Mouse (Mus musculus) E14TG2a.4 (cell line): ENCODE data around the gene Smap1.

Source experiments
- H3K27me3 ChIP-seq: 2 replicates; pipeline ENCODE4 v1.6.1; 2014; ENCODE audit warnings: low read length, control low read depth; ENCODE audit not compliant: insufficient read depth
- H3K36me3 ChIP-seq: 2 replicates; pipeline ENCODE4 v1.6.1; 2014; ENCODE audit warnings: low read length, control low read depth; ENCODE audit not compliant: insufficient read depth
- H3K4me1 ChIP-seq: replicated peaks from 2 replicates; pipeline ENCODE4 v1.6.1; 2014; ENCODE audit warnings: low read depth, low read length, control low read depth
- H3K4me3 ChIP-seq: replicated peaks from 2 replicates; pipeline ENCODE4 v1.5.1; 2014; ENCODE audit warnings: mild to moderate bottlenecking, low read length
- H3K9me3 ChIP-seq: 2 replicates; pipeline ENCODE4 v1.6.1; 2014; ENCODE audit warnings: low read length, control low read depth
- CTCF ChIP-seq: conservative IDR thresholded peaks from 2 replicates; pipeline ENCODE4 v1.5.1; 2014; ENCODE audit warnings: low read length
- NANOG ChIP-seq: IDR thresholded peaks from 2 replicates; pipeline ENCODE4 v1.6.1; 2014; ENCODE audit warnings: borderline replicate concordance, low read length, mixed read lengths
- POU5F1 ChIP-seq: IDR thresholded peaks from 2 replicates; pipeline ENCODE4 v1.6.1; 2014; ENCODE audit warnings: low read length, borderline replicate concordance

The Smap1 gene

DNA sequence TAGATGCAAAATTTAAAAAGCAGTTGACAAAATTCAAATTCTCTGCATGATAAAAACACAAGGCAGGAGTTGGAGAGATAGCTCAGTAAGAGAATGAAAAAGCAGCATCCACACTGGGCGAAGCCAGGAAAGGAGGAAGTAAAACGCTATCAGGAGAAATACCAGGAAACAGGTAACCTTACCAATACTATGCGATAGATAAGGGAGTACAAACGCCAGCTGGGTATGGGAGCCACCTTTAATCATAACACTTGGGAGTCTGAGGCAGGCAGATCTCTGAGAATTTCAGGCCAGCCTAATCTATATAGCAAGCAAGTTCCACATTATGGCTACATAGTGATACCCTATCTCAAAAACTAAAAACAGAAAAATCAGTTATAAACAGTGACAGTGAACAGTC is 85.5 kb downstream of the Smap1 start:
- Histone ChIP-seq H3K9me3 (no peaks in the 10 kb centered on the region), H3K4me1 (no peaks in the 10 kb centered on the region), H3K4me3 (no peak overlapping the region), H3K36me3 (no peaks in the 10 kb centered on the region), H3K27me3 (0 out of 2 replicates have a peak, but pooled peaks cover 2% of the 10 kb centered on the region)
- TF ChIP-seq CTCF (no peak), NANOG (no peak), POU5F1 (no peak)

DNA sequence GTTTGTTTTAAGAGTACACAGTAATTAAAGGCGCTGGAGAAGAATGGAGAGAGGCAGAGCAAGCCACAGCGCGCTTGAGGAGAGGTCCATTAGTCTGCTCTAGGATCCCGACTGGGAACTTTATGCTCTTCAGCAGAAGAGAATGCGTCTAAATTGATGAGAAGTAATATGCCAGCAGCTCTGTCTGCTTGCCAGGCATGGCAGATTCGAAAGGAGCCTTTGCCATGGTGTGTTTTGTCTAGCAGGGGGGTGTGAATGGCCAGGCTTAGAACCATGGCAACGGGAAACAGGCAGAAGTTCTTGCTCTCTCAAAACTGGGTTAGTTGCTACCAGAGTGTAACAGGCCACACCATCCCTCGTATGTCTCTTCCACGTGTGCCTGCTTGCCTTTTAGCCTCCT is 87.3 kb downstream of the Smap1 start:
- Histone ChIP-seq H3K36me3 (no peaks in the 10 kb centered on the region), H3K4me3 (no peak overlapping the region), H3K9me3 (no peaks in the 10 kb centered on the region), H3K27me3 (0 out of 2 replicates have a peak, but pooled peaks cover 2% of the 10 kb centered on the region), H3K4me1 (no peaks in the 10 kb centered on the region)
- TF ChIP-seq NANOG (no peak), POU5F1 (no peak), CTCF (no peak)

DNA sequence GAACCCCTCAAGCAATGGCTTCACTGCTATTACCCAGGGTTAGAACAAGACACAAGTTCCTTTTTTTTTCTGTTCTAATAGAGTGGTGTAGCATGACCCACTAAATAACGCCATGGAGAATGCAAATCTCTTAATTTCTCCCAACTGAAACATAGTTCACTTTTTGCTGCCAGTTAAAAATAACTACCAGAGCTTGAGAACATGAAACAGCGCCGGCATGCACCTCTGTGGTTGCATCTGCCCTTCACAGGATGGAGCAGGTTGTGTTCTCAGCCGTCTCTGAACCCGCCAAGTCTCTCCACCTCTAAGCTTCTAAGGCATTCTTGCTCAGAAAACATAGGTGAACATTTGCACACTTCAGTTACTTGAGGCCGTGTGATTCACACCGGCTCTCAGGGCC is 87.9 kb downstream of the Smap1 start:
- Histone ChIP-seq H3K27me3 (0 out of 2 replicates have a peak, but pooled peaks cover 2% of the 10 kb centered on the region), H3K9me3 (no peaks in the 10 kb centered on the region), H3K4me3 (no peak overlapping the region), H3K36me3 (no peaks in the 10 kb centered on the region), H3K4me1 (no peaks in the 10 kb centered on the region)
- TF ChIP-seq POU5F1 (no peak), NANOG (no peak), CTCF (no peak)

DNA sequence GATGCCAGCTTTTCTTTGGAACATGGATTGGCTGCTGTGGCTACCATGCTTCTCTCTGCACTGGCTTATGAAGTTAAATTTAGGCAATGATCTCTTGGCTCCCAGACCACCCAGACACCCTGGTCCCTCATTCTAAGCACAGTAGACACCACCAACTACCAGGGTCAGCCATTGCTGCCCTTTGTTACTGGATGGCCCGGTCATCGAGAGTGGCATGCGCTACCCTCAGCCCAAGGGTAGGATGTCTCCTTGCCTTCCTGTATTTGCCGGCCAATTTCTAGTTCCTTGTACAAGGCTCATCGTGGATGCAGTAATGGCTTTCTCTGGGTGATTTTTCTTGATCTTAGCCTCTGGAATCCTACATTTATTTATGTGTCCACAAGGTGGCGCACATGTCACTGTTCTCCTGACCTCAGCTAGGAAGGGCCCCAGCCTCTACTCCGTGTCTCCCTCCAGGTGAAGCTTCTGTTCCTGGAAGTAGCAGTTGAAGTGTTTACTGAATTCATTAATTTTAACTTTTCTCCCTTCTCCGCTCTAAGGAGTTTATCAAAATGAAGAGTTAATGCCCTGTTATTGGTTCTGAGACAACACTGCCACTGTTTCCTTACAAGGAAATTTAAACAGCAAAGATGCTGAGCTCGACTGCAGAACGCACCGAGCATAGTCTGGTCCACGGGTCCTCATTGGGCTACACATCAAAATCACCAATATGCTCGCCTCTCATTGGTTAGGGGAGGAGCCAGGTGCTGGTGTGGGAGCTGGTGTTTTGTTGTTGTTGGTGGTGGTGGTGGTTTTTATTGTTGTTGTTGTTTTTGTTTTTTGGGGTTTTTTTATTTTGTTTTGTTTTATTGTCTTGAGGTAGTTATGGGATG is 95.0 kb downstream of the Smap1 start:
- no peak for TF ChIP-seq POU5F1
- peak; percentile 46 for TF ChIP-seq CTCF
- H3K27me3 ChIP-seq: no peaks in the 10 kb centered on the region
- no peaks in the 10 kb centered on the region for H3K9me3 ChIP-seq
- no peak overlapping the region for H3K4me3 ChIP-seq
- 0 out of 2 replicates have a peak, but pooled peaks cover 3% of the 10 kb centered on the region for H3K4me1 ChIP-seq
- H3K36me3 ChIP-seq: no peaks in the 10 kb centered on the region

DNA sequence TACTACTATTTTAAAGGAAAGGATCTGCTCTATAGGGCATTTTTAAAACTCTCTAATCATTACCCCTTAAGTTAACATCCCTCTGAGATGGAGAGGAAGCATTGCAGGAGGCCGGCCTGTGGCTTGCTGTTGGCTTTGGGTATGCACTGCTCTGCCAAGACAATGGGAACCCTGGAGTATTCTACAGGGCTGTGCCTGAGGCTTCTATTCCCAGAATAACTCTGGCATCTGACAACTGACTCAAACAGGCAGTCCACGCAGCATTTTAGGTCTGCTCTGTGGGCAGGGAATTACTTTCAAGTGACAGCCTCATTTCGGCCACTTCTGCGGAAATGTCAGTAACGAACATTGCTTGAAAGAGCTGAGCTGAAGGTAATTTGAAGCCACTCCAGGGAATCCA is 100.5 kb downstream of the Smap1 start:
- H3K4me1 ChIP-seq: no peaks in the 10 kb centered on the region
- H3K9me3 ChIP-seq: no peaks in the 10 kb centered on the region
- H3K36me3 ChIP-seq: no peaks in the 10 kb centered on the region
- no peak for TF ChIP-seq CTCF
- no peak for TF ChIP-seq NANOG
- no peak for TF ChIP-seq POU5F1
- no peaks in the 10 kb centered on the region for H3K27me3 ChIP-seq
- no peak overlapping the region for H3K4me3 ChIP-seq

- Histone ChIP-seq H3K27me3 (peaks cover 5% of the 10 kb centered on the region; the same call in 1 of the 2 replicates), H3K36me3 (no peaks in the 10 kb centered on the region), H3K4me3 (no peak overlapping the region), H3K9me3 (no peaks in the 10 kb centered on the region), H3K4me1 (no peaks in the 10 kb centered on the region)
- TF ChIP-seq POU5F1 (no peak), CTCF (no peak), NANOG (no peak)
Measured at GRCm38 (mm10) chr1:23798306-23798705, 123.8 kb downstream of the Smap1 start.
